Mouse (Mus musculus) heart, embryonic 12.5 days (tissue): ENCODE data around the gene Lamc1. TPM values are rescaled to one million over a fixed set of nuclear protein-coding genes. Genes with fewer than 3 reads are reported as not detected.

Experiments used
- ATAC-seq: fragments of 200-750 bp; cut with Nextera tagmentation; 2 replicates; pipeline ENCODE4 v1.8.0; 2017; ENCODE audit warnings: moderate TSS enrichment, moderate library complexity; ENCODE audit not compliant: insufficient number of reproducible peaks, low FRiP score
- H3K27ac ChIP-seq: fragments of 300-500 bp; sonication (generic); 2 replicates; pipeline ENCODE4 v1.5.1; 2016; ENCODE audit warnings: mild to moderate bottlenecking, moderate library complexity; ENCODE audit not compliant: poor library complexity, severe bottlenecking
- H3K27me3 ChIP-seq: fragments of 300-500 bp; sonication (generic); replicated peaks from 2 replicates; pipeline ENCODE4 v1.6.1; 2016; ENCODE audit warnings: mild to moderate bottlenecking, moderate library complexity
- H3K36me3 ChIP-seq: fragments of 300-500 bp; sonication (generic); 2 replicates; pipeline ENCODE4 v1.6.1; 2016; ENCODE audit warnings: mild to moderate bottlenecking, moderate library complexity
- H3K4me1 ChIP-seq: fragments of 300-500 bp; sonication (generic); replicated peaks from 2 replicates; pipeline ENCODE4 v1.6.1; 2016; ENCODE audit warnings: mild to moderate bottlenecking
- H3K4me2 ChIP-seq: fragments of 300-500 bp; sonication (generic); 2 replicates; pipeline ENCODE4 v1.6.1; 2016; ENCODE audit warnings: mild to moderate bottlenecking, moderate library complexity
- H3K4me3 ChIP-seq: fragments of 300-500 bp; sonication (generic); 2 replicates; pipeline ENCODE4 v1.5.1; 2016; ENCODE audit warnings: mild to moderate bottlenecking
- H3K9ac ChIP-seq: fragments of 300-500 bp; sonication (generic); 2 replicates; pipeline ENCODE4 v1.6.1; 2016; ENCODE audit warnings: mild to moderate bottlenecking, moderate library complexity
- H3K9me3 ChIP-seq: fragments of 300-500 bp; sonication (generic); replicated peaks from 2 replicates; pipeline ENCODE4 v1.6.1; 2016; ENCODE audit warnings: mild to moderate bottlenecking, moderate library complexity
- WGBS: fragments of 180-500 bp; shearing (Covaris S2); methylation state at CpG from one replicate; pipeline ENCODE4 v1.1.7; 2016; 5-methylcytosine and 5-hydroxymethylcytosine counted together
- polyA plus RNA-seq: library from polyadenylated mRNA; unstranded; fragments of >200 nt; fragmentation: Nextera tagmentation; extraction: Ambion mirVana; gene quantifications from 2 replicates; pipeline ENCODE4 v1.2.1, GENCODE M21; 2016

Gene Lamc1
- polyA plus RNA-seq, 1 experiment from 2014 or later = 134 TPM

DNA sequence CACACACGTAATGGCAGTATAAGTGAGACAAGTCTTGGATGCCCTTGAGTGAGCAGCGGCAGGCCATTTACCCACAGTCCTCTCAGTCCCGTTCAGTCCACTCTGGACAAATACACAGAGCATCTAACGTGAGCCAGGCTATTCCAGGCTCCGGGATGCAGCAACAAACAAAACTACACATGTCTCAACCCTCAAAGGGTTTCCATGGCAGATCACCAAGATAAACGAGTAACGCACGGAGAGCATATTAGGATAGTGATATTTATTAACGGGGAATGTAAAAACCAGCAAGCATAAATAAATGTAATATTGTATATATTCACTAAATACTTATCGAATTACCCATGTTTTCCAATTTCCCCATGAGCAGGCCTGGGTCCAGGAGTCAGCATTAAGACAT, 161.6 kb downstream of the Lamc1 start:
- H3K36me3 ChIP-seq = no peaks in the 10 kb centered on the region
- peaks cover 37% of the 10 kb centered on the region for H3K4me1 ChIP-seq
- 79% methylated on average over 10 of the region's 10 CpGs for WGBS
- H3K9ac ChIP-seq = no peak overlapping the region
- H3K4me2 ChIP-seq = no peak overlapping the region
- ATAC-seq = no peak
- no peak overlapping the region for H3K27ac ChIP-seq
- H3K4me3 ChIP-seq = no peak overlapping the region
- no peaks in the 10 kb centered on the region for H3K9me3 ChIP-seq
- H3K27me3 ChIP-seq = no peaks in the 10 kb centered on the region

Other genes starting within 250 kb of the Lamc1 start
- gene Lamc2, start 146.3 kb downstream of the Lamc1 start, polyA plus RNA-seq = 8.7 and 9.8 TPM in 2 replicates
- 0.14 and 0.18 TPM in 2 replicates for gene Shcbp1l, start 92.4 kb upstream of the Lamc1 start, polyA plus RNA-seq
- 24.7 TPM in 2 replicates for gene Dhx9, start 154.9 kb upstream of the Lamc1 start, polyA plus RNA-seq
- 6.6 and 7.4 TPM in 2 replicates for gene Npl, start 217.3 kb upstream of the Lamc1 start, polyA plus RNA-seq